Mouse (Mus musculus) forebrain, embryonic 11.5 days (tissue): Measurements from ENCODE around the gene Cyyr1. TPM values are rescaled to one million over a fixed set of nuclear protein-coding genes. Genes with fewer than 3 reads are reported as not detected.

Experiments used
- ATAC-seq: fragments of 200-750 bp; cut with Nextera tagmentation; replicated peaks from 2 replicates; pipeline ENCODE4 v1.8.0; 2017; ENCODE audit warnings: moderate TSS enrichment; ENCODE audit not compliant: low FRiP score
- DNase-seq: peaks from one replicate; pipeline ENCODE4 v3.0.0-alpha.2; 2017; ENCODE audit warnings: low spot score
- H3K27ac ChIP-seq: fragments of 300-500 bp; sonication (generic); 2 replicates; pipeline ENCODE4 v1.5.1; 2014; ENCODE audit warnings: low read depth, low read length
- H3K27me3 ChIP-seq: fragments of 300-500 bp; sonication (generic); 2 replicates; pipeline ENCODE4 v1.6.1; 2014; ENCODE audit warnings: mild to moderate bottlenecking, low read length, mixed read lengths; ENCODE audit not compliant: control insufficient read depth, insufficient read depth
- H3K36me3 ChIP-seq: fragments of 300-500 bp; sonication (generic); 2 replicates; pipeline ENCODE4 v1.6.1; 2014; ENCODE audit warnings: mild to moderate bottlenecking, low read length, moderate library complexity, mixed read lengths; ENCODE audit not compliant: control insufficient read depth, insufficient read depth
- H3K4me1 ChIP-seq: fragments of 300-500 bp; sonication (generic); replicated peaks from 2 replicates; pipeline ENCODE4 v1.6.1; 2014; ENCODE audit warnings: low read length, mixed read lengths; ENCODE audit not compliant: control insufficient read depth, insufficient read depth
- H3K4me2 ChIP-seq: fragments of 300-500 bp; sonication (generic); 2 replicates; pipeline ENCODE4 v1.6.1; 2014; ENCODE audit warnings: low read depth, mild to moderate bottlenecking, low read length, moderate library complexity, mixed read lengths; ENCODE audit not compliant: severe bottlenecking
- H3K4me3 ChIP-seq: fragments of 300-500 bp; sonication (generic); 2 replicates; pipeline ENCODE4 v1.5.1; 2014; ENCODE audit warnings: low read depth, low read length
- H3K9ac ChIP-seq: fragments of 300-500 bp; sonication (generic); 2 replicates; pipeline ENCODE4 v1.6.1; 2014; ENCODE audit warnings: low read length
- H3K9me3 ChIP-seq: fragments of 300-500 bp; sonication (generic); 2 replicates; pipeline ENCODE4 v1.6.1; 2016; ENCODE audit warnings: low read length, mixed read lengths; ENCODE audit not compliant: control insufficient read depth
- WGBS: fragments of 180-500 bp; shearing (Covaris S2); extraction: QIAGEN DNeasy Blood & Tissue Kit; methylation state at CpG from one replicate; pipeline ENCODE4 v1.1.7; 2014; 5-methylcytosine and 5-hydroxymethylcytosine counted together
- polyA plus RNA-seq: library from polyadenylated mRNA; unstranded; fragments of >200 nt; fragmentation: Nextera tagmentation; extraction: Ambion mirVana; gene quantifications from 2 replicates; pipeline ENCODE4 v1.2.1, GENCODE M21; 2014

Cyyr1 gene
- polyA plus RNA-seq, 1 experiment from 2014 or later = 4.3 TPM

DNA sequence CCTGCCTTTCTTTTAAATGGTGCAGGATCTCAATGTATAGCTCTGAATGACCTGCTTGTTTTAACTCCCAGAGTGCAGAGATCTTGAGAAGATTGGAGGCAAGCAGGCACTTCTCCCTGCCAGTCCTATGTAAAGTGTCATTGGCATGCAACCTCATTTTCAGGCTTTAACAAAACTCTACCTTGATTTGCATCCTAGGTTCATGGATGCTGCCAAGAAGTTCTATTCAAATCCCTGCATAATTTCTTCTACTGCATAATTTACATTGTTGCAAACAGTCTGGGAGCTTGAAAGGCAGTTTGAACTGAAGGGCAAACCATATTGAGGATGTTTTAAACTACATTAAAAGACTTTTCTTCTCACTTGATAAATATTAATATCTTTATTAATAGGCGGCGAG is 57.4 kb downstream of the Cyyr1 start:
- Histone ChIP-seq H3K9me3 (no peaks in the 10 kb centered on the region), H3K9ac (no peak overlapping the region), H3K36me3 (no peaks in the 10 kb centered on the region), H3K4me3 (no peak overlapping the region), H3K27me3 (no peaks in the 10 kb centered on the region), H3K4me2 (no peak overlapping the region), H3K27ac (no peak overlapping the region), H3K4me1 (no peaks in the 10 kb centered on the region)
- DNase-seq = no peak
- no peak for ATAC-seq
- 89% methylated on average over 2 of the region's 2 CpGs for WGBS

DNA sequence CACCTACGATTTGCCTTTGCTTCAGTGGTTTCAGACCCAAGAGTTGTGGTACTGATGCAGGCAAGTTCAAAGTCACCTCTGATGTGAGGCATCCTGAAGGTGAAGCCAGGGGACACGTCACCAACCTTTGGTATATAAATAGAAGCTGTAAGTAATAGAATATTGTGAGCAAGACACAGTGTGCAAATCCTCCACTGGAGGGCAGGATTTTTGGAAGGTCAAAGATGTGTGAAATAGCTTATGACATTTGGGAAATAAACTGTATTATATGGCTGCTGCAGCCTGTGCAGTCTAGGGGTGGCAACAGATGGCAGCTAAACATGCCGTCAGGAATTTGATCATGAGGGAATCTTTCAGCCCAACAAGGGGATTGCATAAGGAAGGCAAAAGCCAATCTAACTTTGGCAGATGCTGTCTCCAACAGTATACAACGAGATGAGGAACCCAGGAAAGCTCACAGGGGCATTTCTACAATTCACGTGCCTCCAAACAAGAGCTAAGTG is 65.0 kb downstream of the Cyyr1 start:
- ATAC-seq (no peak), DNase-seq (no peak)
- Histone ChIP-seq H3K9me3 (no peaks in the 10 kb centered on the region), H3K4me1 (no peaks in the 10 kb centered on the region), H3K36me3 (no peaks in the 10 kb centered on the region), H3K27ac (no peak overlapping the region), H3K4me2 (no peak overlapping the region), H3K4me3 (no peak overlapping the region), H3K9ac (no peak overlapping the region), H3K27me3 (no peaks in the 10 kb centered on the region)
- WGBS = 84% methylated on average over 5 of the region's 5 CpGs

DNA sequence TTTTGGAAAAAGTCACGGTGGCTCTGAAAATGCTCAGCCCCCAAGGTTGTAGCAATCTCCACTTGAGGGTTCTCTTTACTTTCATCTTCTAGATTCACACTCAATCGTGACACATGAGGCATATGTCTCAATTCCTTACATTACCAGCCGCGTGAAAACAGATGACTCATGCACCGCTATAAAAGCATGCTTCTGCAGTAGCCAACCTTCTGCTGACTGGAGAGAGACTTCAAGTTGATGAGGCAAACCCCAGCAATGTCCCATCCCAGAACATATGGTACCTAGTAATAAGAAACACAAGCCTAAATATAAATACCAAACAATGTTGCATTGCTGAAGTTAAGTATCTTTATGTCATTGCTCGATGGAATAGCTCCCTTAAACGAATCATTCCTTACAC is 65.9 kb downstream of the Cyyr1 start:
- H3K4me3 ChIP-seq = no peak overlapping the region
- H3K27me3 ChIP-seq = no peaks in the 10 kb centered on the region
- H3K27ac ChIP-seq = no peak overlapping the region
- 93% methylated on average over 7 of the region's 7 CpGs for WGBS
- no peak for ATAC-seq
- DNase-seq = no peak
- H3K9me3 ChIP-seq = no peaks in the 10 kb centered on the region
- no peaks in the 10 kb centered on the region for H3K4me1 ChIP-seq
- H3K36me3 ChIP-seq = no peaks in the 10 kb centered on the region
- no peak overlapping the region for H3K9ac ChIP-seq
- H3K4me2 ChIP-seq = no peak overlapping the region

DNA sequence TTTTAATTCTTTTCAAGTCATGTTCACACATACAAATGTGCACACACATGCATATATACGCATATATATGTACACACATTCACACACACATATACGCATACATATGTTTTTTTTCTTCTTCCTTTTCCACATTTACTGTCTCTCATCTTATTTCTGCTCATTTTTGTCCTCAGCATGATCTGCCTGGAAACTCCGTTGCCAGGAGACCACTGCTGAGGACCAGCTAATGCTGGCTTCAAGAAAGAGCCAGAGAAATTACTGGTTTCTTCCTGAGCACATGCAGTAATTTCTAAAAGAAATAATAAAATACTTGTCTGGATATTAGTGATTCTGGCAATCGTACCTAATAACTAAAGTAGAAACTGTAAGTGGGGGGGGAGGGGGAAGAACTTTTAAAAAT is 68.6 kb downstream of the Cyyr1 start:
- no peak overlapping the region for H3K27ac ChIP-seq
- H3K4me1 ChIP-seq = no peaks in the 10 kb centered on the region
- H3K9me3 ChIP-seq = no peaks in the 10 kb centered on the region
- H3K4me2 ChIP-seq = no peak overlapping the region
- no peaks in the 10 kb centered on the region for H3K27me3 ChIP-seq
- no peaks in the 10 kb centered on the region for H3K36me3 ChIP-seq
- no peak overlapping the region for H3K4me3 ChIP-seq
- ATAC-seq (no peak), DNase-seq (no peak)
- no peak overlapping the region for H3K9ac ChIP-seq
- 87% methylated on average over 4 of the region's 4 CpGs for WGBS

- Histone ChIP-seq H3K4me1 (no peaks in the 10 kb centered on the region), H3K9me3 (no peaks in the 10 kb centered on the region), H3K27me3 (no peaks in the 10 kb centered on the region), H3K9ac (no peak overlapping the region), H3K27ac (no peak overlapping the region), H3K4me3 (no peak overlapping the region), H3K4me2 (no peak overlapping the region), H3K36me3 (no peaks in the 10 kb centered on the region)
- ATAC-seq (no peak), DNase-seq (no peak)
- WGBS = 77% methylated on average over 5 of the region's 5 CpGs
These were observed 78.6 kb downstream of the Cyyr1 start for GRCm38 (mm10) chr16:85474552-85475071.

DNA sequence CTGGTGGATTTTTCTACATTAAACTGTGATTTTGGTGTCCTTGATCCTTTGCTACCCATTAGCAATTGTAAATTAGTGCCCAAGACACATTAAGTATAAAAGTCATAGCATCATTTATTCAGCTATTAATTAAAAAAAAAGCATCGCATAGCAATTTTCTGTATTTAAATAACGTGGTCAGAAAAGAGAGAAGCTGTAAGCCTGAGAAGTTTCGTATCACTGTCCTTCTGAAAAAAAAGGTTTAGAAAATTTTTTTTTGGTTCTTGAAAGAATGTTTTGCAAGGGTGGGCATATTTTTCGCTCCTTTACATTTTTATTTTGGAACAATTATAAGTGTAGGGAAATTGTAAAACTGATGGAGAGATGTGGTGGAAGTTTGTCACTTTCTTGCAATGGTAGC is 83.1 kb downstream of the Cyyr1 start:
- Histone ChIP-seq H3K27ac (no peak overlapping the region), H3K4me2 (no peak overlapping the region), H3K4me3 (no peak overlapping the region), H3K36me3 (no peaks in the 10 kb centered on the region), H3K4me1 (no peaks in the 10 kb centered on the region), H3K9ac (no peak overlapping the region), H3K27me3 (no peaks in the 10 kb centered on the region), H3K9me3 (no peaks in the 10 kb centered on the region)
- DNase-seq (no peak), ATAC-seq (no peak)
- 94% methylated on average over 4 of the region's 4 CpGs for WGBS

DNA sequence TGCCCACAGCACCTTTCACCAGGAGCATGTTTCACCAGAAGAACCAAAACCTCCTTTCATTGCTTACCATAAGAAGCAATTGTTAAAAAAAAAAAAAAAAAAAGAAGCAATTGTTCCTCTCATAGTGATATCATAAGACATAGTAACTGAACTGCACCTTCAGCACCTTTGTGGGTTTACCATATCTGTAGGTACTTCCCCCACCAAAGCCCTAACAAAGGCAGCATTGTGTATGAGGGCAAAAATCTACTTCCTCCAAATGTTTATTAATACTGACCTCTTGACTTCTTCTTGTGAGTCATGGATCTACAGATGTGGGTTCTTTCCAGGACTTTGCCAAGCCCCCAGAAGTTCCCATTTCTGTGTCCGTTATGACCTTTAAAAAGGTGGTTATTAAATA is 98.2 kb downstream of the Cyyr1 start:
- H3K4me2 ChIP-seq = no peak overlapping the region
- ATAC-seq (no peak), DNase-seq (no peak)
- H3K4me3 ChIP-seq = no peak overlapping the region
- H3K36me3 ChIP-seq = no peaks in the 10 kb centered on the region
- no peak overlapping the region for H3K27ac ChIP-seq
- 80% methylated on average over 1 of the region's 1 CpGs for WGBS
- no peaks in the 10 kb centered on the region for H3K4me1 ChIP-seq
- H3K9ac ChIP-seq = no peak overlapping the region
- no peaks in the 10 kb centered on the region for H3K9me3 ChIP-seq
- H3K27me3 ChIP-seq = no peaks in the 10 kb centered on the region

DNA sequence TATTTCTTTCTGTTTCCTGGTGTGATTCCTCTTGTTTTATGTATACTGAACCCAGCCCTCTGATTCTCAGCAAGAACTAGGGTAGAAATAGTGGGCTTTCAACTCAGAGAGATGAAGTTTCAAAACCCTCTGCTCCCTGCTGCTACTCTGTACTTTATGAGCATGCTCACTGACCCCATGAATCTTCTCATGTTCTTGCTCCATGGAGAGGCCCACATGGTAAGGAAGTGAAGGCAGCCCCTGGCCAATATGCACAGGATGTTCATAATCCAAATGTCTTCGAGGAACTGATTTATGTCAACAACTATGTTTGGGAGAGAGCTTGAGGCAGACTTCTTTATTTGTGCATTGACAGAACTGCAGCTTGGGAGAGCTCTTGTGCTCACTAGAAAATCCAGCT is 106.9 kb downstream of the Cyyr1 start:
- H3K36me3 ChIP-seq = no peaks in the 10 kb centered on the region
- H3K27me3 ChIP-seq = no peaks in the 10 kb centered on the region
- DNase-seq (no peak), ATAC-seq (no peak)
- H3K4me3 ChIP-seq = no peak overlapping the region
- H3K27ac ChIP-seq = no peak overlapping the region
- WGBS = 63% methylated on average over 1 of the region's 1 CpGs
- H3K9ac ChIP-seq = no peak overlapping the region
- no peaks in the 10 kb centered on the region for H3K4me1 ChIP-seq
- no peaks in the 10 kb centered on the region for H3K9me3 ChIP-seq
- H3K4me2 ChIP-seq = no peak overlapping the region

DNA sequence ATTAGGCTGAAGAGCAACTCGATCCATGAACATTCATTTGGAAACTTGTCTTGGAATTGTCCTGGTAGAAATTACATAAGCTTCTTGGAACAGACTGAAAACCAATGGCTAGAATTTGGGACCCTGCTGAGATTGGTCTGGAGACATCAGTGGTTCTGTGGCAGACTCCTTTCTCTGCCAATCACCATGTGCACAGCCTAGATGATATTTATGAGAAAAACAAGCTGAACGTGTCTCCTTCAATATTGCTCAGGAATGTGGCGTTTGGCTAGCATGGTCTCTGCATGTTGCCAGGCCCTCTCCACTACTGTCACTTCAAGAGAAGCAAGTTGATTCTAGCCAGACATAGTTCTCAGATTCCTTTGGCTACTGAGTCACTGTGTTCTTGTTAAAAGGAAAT is 107.4 kb downstream of the Cyyr1 start:
- ATAC-seq (no peak), DNase-seq (no peak)
- Histone ChIP-seq H3K4me1 (no peaks in the 10 kb centered on the region), H3K9me3 (no peaks in the 10 kb centered on the region), H3K36me3 (no peaks in the 10 kb centered on the region), H3K27me3 (no peaks in the 10 kb centered on the region), H3K4me2 (no peak overlapping the region), H3K4me3 (no peak overlapping the region), H3K9ac (no peak overlapping the region), H3K27ac (no peak overlapping the region)
- 90% methylated on average over 3 of the region's 3 CpGs for WGBS
